Mouse (Mus musculus) liver, adult 2 months (tissue): ENCODE results near the gene Ndrg3.

Experiments
- CTCF ChIP-seq: fragments of 200-500 bp; IDR thresholded peaks from 2 replicates; pipeline ENCODE4 v1.5.1; 2011; ENCODE audit warnings: low read depth, low read length, control low read depth
- POLR2A ChIP-seq: fragments of 200-500 bp; IDR thresholded peaks from 2 replicates; pipeline ENCODE4 v1.6.1; 2011; ENCODE audit warnings: low read length, control low read depth; ENCODE audit not compliant: insufficient read depth; ENCODE audit errors: extremely low read depth

- TF ChIP-seq POLR2A (no peak), CTCF (no peak)
Measured at GRCm38 (mm10) chr2:156987316-156987715, 4.5 kb downstream of the Ndrg3 start.
